Mouse (Mus musculus) heart, embryonic 13.5 days (tissue): ENCODE data around the gene Pcp4. TPM values are rescaled to one million over a fixed set of nuclear protein-coding genes. Genes with fewer than 3 reads are reported as not detected.

Experiments used
- ATAC-seq: fragments of 200-750 bp; cut with Nextera tagmentation; 2 replicates; pipeline ENCODE4 v1.8.0; 2017; ENCODE audit warnings: moderate TSS enrichment; ENCODE audit not compliant: insufficient number of reproducible peaks, low FRiP score, low TSS enrichment; ENCODE audit errors: extremely low read depth
- H3K27ac ChIP-seq: fragments of 300-500 bp; sonication (generic); replicated peaks from 2 replicates; pipeline ENCODE4 v1.5.1; 2015; ENCODE audit warnings: moderate library complexity, mild to moderate bottlenecking, inconsistent platforms
- H3K27me3 ChIP-seq: fragments of 300-500 bp; sonication (generic); replicated peaks from 2 replicates; pipeline ENCODE4 v1.6.1; 2015; ENCODE audit warnings: mild to moderate bottlenecking, inconsistent platforms
- H3K36me3 ChIP-seq: fragments of 300-500 bp; sonication (generic); 2 replicates; pipeline ENCODE4 v1.6.1; 2015; ENCODE audit warnings: mild to moderate bottlenecking, inconsistent platforms
- H3K4me1 ChIP-seq: fragments of 300-500 bp; sonication (generic); 2 replicates; pipeline ENCODE4 v1.6.1; 2015; ENCODE audit warnings: inconsistent platforms
- H3K4me2 ChIP-seq: fragments of 300-500 bp; sonication (generic); 2 replicates; pipeline ENCODE4 v1.6.1; 2015; ENCODE audit warnings: inconsistent platforms, mild to moderate bottlenecking, moderate library complexity
- H3K4me3 ChIP-seq: fragments of 300-500 bp; sonication (generic); 2 replicates; pipeline ENCODE4 v1.5.1; 2015; ENCODE audit warnings: moderate library complexity, mild to moderate bottlenecking, inconsistent platforms
- H3K9ac ChIP-seq: fragments of 300-500 bp; sonication (generic); 2 replicates; pipeline ENCODE4 v1.6.1; 2015; ENCODE audit warnings: inconsistent platforms, mild to moderate bottlenecking, moderate library complexity
- H3K9me3 ChIP-seq: fragments of 300-500 bp; sonication (generic); 2 replicates; pipeline ENCODE4 v1.6.1; 2016; ENCODE audit warnings: inconsistent platforms
- WGBS: fragments of 180-500 bp; shearing (Covaris S2); methylation state at CpG from one replicate; pipeline ENCODE4 v1.1.7; 2015; ENCODE audit warnings: mixed read lengths; 5-methylcytosine and 5-hydroxymethylcytosine counted together
- polyA plus RNA-seq: library from polyadenylated mRNA; unstranded; fragments of >200 nt; fragmentation: Nextera tagmentation; extraction: Ambion mirVana; gene quantifications from 2 replicates; pipeline ENCODE4 v1.2.1, GENCODE M21; 2015

Pcp4 gene
- polyA plus RNA-seq, 1 experiment from 2014 or later: 2.8 TPM

DNA sequence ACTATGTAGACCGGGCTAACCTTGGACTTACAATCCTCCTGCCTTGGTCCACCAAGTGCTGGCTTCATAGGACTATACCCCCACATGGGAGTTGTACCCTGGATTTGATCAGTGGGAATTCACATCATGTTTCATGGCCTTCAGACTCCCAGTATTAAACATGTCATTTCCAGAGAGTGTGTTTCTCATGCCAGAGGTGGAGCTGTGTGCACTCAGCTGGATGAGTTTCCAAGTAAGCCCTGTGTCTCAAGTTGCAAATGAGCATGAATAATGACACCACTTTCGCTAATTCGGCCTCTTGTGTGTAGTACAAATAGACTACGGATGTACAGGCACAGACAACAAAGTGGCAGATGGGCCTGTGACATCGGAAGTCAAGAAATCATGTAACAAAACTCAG, 20.6 kb downstream of the Pcp4 start:
- H3K4me2 ChIP-seq: no peak overlapping the region
- WGBS: 86% methylated on average over 5 of the region's 5 CpGs
- no peak overlapping the region for H3K9ac ChIP-seq
- no peak for ATAC-seq
- H3K9me3 ChIP-seq: no peaks in the 10 kb centered on the region
- H3K4me3 ChIP-seq: no peak overlapping the region
- no peaks in the 10 kb centered on the region for H3K4me1 ChIP-seq
- 0 out of 2 replicates have a peak, but pooled peaks cover 10% of the 10 kb centered on the region for H3K27me3 ChIP-seq
- no peaks in the 10 kb centered on the region for H3K36me3 ChIP-seq
- H3K27ac ChIP-seq: no peak overlapping the region

DNA sequence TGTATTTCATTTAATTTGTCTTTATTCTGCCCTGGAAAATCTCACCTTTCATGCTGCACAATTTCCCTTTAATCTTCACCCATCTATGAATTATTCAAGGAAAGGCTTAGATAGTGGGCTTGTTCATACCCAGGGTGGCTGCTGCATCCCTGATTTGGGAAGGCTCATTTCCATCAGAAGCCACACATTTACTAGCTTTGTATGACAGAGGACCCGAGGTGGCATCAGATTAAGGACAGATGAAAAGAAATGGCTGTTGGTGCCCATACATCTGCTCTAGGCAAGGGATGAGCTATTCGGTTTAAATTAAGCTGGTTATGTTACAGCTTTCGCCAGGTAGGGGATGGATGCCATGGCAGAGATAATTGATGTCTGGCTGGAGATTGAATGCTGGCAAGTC, 24.1 kb downstream of the Pcp4 start:
- Histone ChIP-seq H3K27me3 (0 out of 2 replicates have a peak, but pooled peaks cover 10% of the 10 kb centered on the region), H3K27ac (no peak overlapping the region), H3K36me3 (no peaks in the 10 kb centered on the region), H3K9ac (no peak overlapping the region), H3K4me3 (no peak overlapping the region), H3K4me2 (no peak overlapping the region), H3K4me1 (no peaks in the 10 kb centered on the region), H3K9me3 (no peaks in the 10 kb centered on the region)
- ATAC-seq: no peak
- WGBS: 74% methylated on average over 3 of the region's 3 CpGs

DNA sequence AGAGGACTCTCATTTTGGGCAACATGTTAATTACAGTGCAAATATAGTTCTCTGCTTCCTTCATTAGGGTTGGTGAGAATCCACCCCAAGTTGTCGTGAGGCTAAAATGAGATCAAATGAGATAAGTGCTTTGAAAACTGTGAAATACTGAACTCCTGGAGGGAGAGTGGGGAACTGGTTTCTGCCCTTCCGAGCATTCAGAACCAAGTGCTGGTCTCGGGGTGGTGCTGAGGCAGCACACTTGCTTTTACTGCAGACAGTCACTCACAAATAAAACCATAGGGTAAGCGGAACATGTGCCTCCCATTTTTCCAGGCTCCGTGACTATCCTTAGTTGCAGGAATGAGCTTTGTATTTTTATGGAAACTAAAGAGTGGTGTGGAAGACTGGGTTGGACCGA, 26.7 kb downstream of the Pcp4 start:
- Histone ChIP-seq H3K36me3 (no peaks in the 10 kb centered on the region), H3K4me3 (no peak overlapping the region), H3K9ac (no peak overlapping the region), H3K4me2 (no peak overlapping the region), H3K9me3 (no peaks in the 10 kb centered on the region), H3K4me1 (0 out of 2 replicates have a peak, but pooled peaks cover 3% of the 10 kb centered on the region), H3K27ac (no peak overlapping the region), H3K27me3 (0 out of 2 replicates have a peak, but pooled peaks cover 16% of the 10 kb centered on the region)
- no peak for ATAC-seq
- 67% methylated on average over 6 of the region's 6 CpGs for WGBS

DNA sequence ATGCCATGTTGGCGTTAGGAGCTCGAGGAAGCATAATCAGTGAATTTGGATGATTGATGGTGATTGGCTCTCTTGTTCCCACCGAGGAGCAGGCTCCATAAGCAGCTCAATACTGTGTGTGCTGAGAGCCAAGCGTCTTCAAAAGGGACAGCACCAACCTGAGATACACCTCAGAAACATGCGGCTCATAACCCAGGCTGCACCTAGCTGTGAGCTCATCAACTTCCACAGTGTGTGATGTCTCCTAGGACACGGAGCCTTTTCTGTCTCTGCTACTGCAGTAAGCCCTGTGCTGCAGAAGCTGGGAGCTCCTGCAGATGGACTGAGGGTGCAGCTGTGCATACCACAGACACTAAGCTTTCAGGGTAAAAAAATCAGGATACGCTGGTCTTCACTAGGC, 31.5 kb downstream of the Pcp4 start:
- Histone ChIP-seq H3K4me3 (no peak overlapping the region), H3K27ac (no peak overlapping the region), H3K4me2 (no peak overlapping the region), H3K9ac (no peak overlapping the region), H3K27me3 (0 out of 2 replicates have a peak, but pooled peaks cover 9% of the 10 kb centered on the region), H3K36me3 (no peaks in the 10 kb centered on the region), H3K9me3 (no peaks in the 10 kb centered on the region), H3K4me1 (0 out of 2 replicates have a peak, but pooled peaks cover 5% of the 10 kb centered on the region)
- 69% methylated on average over 7 of the region's 7 CpGs for whole genome bisulfite sequencing
- no peak for ATAC-seq

DNA sequence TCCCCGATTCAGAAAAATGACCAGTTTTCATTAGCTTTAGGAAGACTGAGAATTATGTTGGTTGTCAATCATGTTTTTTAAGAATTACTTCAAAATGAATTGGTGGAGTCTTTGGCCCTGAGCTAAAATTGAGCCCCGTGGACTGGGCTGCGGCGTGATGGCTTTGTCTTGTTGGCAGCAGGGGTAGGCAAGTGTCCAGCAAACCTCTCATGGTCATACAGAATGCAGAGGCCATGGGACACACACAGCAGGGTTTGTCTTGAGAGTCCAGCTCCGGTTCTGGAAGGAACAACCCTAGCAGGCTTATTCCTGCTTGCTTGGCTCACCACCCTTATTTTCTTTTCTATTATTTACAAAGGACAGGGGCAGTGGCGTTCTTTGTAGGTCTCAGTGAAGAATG, 33.8 kb downstream of the Pcp4 start:
- H3K4me1 ChIP-seq: 0 out of 2 replicates have a peak, but pooled peaks cover 5% of the 10 kb centered on the region
- 0 out of 2 replicates have a peak, but pooled peaks cover 9% of the 10 kb centered on the region for H3K27me3 ChIP-seq
- no peak overlapping the region for H3K9ac ChIP-seq
- no peak overlapping the region for H3K4me3 ChIP-seq
- no peak for ATAC-seq
- no peaks in the 10 kb centered on the region for H3K9me3 ChIP-seq
- no peaks in the 10 kb centered on the region for H3K36me3 ChIP-seq
- no peak overlapping the region for H3K27ac ChIP-seq
- H3K4me2 ChIP-seq: no peak overlapping the region
- WGBS: 78% methylated on average over 6 of the region's 6 CpGs

DNA sequence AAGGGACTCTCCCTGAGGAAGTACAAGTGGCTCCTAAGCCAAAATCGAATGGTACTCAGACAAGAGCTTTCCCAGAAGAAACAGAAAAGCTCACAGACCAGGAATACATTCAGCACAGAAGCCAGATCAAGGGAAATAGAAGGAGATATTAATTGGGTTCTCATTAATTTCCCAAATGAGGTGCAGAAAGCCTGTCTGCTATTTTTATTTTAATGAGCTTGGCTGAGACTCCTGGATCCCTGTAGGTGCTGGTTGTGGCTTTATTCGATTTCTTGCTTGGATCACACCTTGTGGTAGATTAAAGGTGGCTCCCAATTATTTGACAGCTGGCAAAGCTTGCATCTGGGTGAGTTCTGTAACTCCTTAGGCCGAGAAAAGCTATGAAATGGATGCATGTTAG, 35.2 kb downstream of the Pcp4 start:
- H3K36me3 ChIP-seq: no peaks in the 10 kb centered on the region

DNA sequence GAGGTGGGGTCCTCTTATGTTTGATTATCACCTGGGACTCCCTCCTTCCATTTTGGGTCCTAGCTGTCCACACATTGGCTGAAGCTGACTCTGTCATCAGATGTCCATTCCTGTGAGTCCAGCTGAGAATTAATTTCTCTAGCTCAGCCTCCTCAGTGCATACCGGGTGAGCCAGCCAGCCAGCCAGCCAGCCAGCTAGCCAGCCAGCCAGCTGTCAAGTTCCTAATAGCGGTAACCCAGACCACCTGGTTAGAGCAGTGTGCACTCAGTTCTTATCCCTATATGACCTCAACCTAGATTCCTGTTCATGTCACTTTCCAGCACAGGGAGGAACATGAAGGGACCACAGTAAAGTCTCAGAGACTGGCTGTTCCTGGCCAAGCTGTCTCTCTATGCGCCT, 47.1 kb downstream of the Pcp4 start:
- H3K9me3 ChIP-seq: no peaks in the 10 kb centered on the region
- no peak for ATAC-seq

More for the DNA sequence above, 35.2 kb downstream of the Pcp4 start:
- H3K27me3 ChIP-seq: 0 out of 2 replicates have a peak, but pooled peaks cover 9% of the 10 kb centered on the region
- H3K27ac ChIP-seq: no peak overlapping the region
- H3K4me3 ChIP-seq: no peak overlapping the region
- H3K4me2 ChIP-seq: no peak overlapping the region
- no peak for ATAC-seq
- 61% methylated on average over 3 of the region's 3 CpGs for WGBS
- 0 out of 2 replicates have a peak, but pooled peaks cover 5% of the 10 kb centered on the region for H3K4me1 ChIP-seq
- H3K9ac ChIP-seq: no peak overlapping the region
- no peaks in the 10 kb centered on the region for H3K9me3 ChIP-seq

DNA sequence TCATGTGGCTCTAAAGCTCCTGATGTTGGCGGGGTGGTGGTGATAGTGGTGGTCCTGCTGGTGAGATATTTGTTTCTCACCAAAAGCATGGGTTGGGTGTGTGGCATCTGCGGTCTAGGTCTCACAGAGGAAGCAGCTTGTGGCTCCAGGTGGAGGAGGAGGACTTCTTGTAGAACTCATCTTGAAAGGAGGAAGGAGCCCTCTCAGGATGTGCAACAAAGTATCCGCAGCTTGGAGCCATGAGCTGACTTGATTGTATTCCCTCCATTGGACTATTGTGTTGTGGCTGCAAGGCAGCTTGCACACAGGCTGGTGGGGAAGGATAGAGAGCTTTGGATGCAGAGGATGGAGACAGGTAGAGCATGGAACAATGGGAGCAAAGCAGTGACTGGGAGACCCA, 60.1 kb downstream of the Pcp4 start:
- no peak for ATAC-seq
- peaks cover 70% of the 10 kb centered on the region for H3K27me3 ChIP-seq
- H3K9me3 ChIP-seq: no peaks in the 10 kb centered on the region
- no peak overlapping the region for H3K27ac ChIP-seq
- no peak overlapping the region for H3K4me2 ChIP-seq
- 83% methylated on average over 3 of the region's 3 CpGs for WGBS
- H3K9ac ChIP-seq: no peak overlapping the region
- no peak overlapping the region for H3K4me3 ChIP-seq
- H3K4me1 ChIP-seq: peaks cover 51% of the 10 kb centered on the region
- no peaks in the 10 kb centered on the region for H3K36me3 ChIP-seq

More for the DNA sequence above, 47.1 kb downstream of the Pcp4 start:
- Histone ChIP-seq H3K4me3 (no peak overlapping the region), H3K27ac (no peak overlapping the region), H3K4me1 (peaks cover 16% of the 10 kb centered on the region), H3K27me3 (0 out of 2 replicates have a peak, but pooled peaks cover 3% of the 10 kb centered on the region), H3K4me2 (no peak overlapping the region), H3K36me3 (no peaks in the 10 kb centered on the region), H3K9ac (no peak overlapping the region)
- WGBS: 70% methylated on average over 3 of the region's 3 CpGs

DNA sequence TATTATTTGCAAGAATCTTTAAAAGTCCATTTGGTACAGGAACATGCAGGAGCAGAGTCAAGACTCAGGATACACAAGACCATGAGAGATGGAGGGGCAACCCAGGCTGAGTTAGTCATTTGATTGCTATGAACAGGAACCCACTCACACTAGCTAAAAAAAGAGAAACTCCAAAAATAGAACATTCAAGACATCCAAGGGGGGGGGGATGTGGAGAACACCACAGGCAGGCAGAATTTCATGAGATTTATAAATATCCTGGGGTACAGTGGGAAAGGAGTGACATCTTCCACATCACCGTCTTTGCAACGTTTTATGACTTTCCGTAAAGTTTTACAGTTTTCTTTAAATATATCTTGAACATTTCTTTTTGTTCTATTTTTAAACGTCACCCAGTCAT, 61.1 kb downstream of the Pcp4 start:
- no peaks in the 10 kb centered on the region for H3K36me3 ChIP-seq
- no peak overlapping the region for H3K4me3 ChIP-seq
- peaks cover 55% of the 10 kb centered on the region for H3K4me1 ChIP-seq
- H3K27ac ChIP-seq: no peak overlapping the region
- no peak for ATAC-seq
- H3K9ac ChIP-seq: no peak overlapping the region
- H3K27me3 ChIP-seq: peaks cover 78% of the 10 kb centered on the region
- 0 out of 2 replicates have a peak overlapping the region, but pooled peaks have one; percentile 0 for H3K4me2 ChIP-seq
- no peaks in the 10 kb centered on the region for H3K9me3 ChIP-seq
- WGBS: 53% methylated on average over 4 of the region's 4 CpGs

DNA sequence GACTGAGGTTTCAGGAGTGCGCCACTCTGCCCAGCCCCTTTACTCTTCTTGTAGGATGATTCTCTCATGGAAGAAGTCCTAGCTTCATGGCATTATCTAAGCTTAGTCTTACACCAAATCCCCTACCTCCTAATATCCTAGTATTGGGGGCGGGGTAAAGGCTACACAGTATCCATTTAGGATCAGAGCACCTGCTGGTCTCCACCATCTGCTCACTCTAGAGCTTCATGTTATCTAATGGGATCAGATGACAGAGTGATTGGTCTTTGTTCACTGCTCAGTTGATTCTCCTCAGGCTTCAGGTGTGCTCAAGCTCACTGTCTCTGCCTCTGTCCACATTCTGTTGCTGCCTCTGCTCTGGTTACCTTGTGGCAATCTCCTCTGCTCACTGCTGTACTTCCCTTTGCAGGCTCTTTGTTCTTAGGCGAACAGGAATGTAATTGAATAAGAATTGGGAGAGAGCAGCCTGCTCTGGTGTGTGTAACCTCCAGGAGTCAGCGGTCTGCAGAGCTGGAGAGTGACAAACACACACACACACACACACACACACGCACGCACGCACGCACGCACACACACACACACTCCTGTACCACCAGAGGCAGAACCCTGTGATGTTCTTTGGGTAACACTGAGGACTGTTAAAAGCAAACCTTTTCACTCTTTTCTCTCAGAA, 62.6 kb downstream of the Pcp4 start:
- Histone ChIP-seq H3K4me1 (peaks cover 67% of the 10 kb centered on the region), H3K4me2 (no peak overlapping the region), H3K4me3 (no peak overlapping the region), H3K27ac (no peak overlapping the region), H3K9ac (no peak overlapping the region), H3K27me3 (peaks cover 80% of the 10 kb centered on the region), H3K9me3 (no peaks in the 10 kb centered on the region), H3K36me3 (no peaks in the 10 kb centered on the region)
- no peak for ATAC-seq
- 67% methylated on average over 9 of the region's 9 CpGs for WGBS

DNA sequence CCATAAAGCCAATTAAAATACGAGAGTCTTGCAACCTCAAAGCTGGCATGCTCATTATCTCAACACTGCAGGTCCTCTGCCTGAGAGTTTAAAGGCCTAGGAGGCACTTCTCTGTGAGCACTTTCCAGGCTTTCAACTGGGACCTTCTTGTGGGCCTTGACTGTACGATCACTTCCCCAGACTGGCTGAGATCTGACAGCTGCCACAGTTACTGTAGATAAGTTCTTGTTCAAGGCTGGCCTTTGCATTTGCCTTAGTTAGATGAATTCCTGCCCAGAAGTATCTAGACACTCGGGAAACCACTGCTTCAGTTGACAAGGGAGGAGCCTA, 63.1 kb downstream of the Pcp4 start:
- Histone ChIP-seq H3K9me3 (no peaks in the 10 kb centered on the region), H3K36me3 (no peaks in the 10 kb centered on the region), H3K4me3 (no peak overlapping the region), H3K27ac (no peak overlapping the region), H3K4me2 (no peak overlapping the region), H3K4me1 (peaks cover 67% of the 10 kb centered on the region), H3K9ac (no peak overlapping the region), H3K27me3 (peaks cover 82% of the 10 kb centered on the region)
- no peak for ATAC-seq
- WGBS: 23% methylated on average over 3 of the region's 3 CpGs

DNA sequence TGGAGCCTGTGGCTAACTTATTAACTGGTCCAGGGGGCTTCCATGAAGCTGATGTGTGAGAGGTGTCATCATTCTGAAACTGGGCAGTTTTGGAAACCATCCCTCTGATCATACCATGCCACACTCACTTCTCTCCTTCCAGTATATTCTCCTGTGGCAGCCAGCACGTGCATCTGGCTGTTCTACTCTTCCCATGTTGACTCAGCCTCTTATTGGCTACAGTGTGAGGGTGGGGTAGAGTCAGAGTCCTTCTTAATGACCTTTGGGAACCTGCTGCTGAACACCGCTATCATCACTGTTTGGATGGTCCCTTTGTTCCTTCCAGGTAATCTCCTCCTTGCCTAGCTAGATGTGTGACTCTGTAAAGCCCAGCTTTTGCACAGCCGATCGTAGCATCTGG, 63.6 kb downstream of the Pcp4 start:
- WGBS: 70% methylated on average over 4 of the region's 4 CpGs
- H3K4me1 ChIP-seq: peaks cover 67% of the 10 kb centered on the region
- no peaks in the 10 kb centered on the region for H3K36me3 ChIP-seq
- H3K4me2 ChIP-seq: no peak overlapping the region
- H3K4me3 ChIP-seq: no peak overlapping the region
- no peaks in the 10 kb centered on the region for H3K9me3 ChIP-seq
- ATAC-seq: no peak
- H3K27ac ChIP-seq: no peak overlapping the region
- H3K9ac ChIP-seq: no peak overlapping the region
- peaks cover 82% of the 10 kb centered on the region for H3K27me3 ChIP-seq
